Mouse (Mus musculus): ENCODE data around the gene Aff4. TPM values are rescaled to one million over a fixed set of nuclear protein-coding genes. Genes with fewer than 3 reads are reported as not detected.
A peak's percentile ranks its signal among the peaks of the same experiment; 100 is the strongest.

The Aff4 gene
- polyA plus RNA-seq, 1 experiment: 16.4 TPM

- DNase-seq: no peak
- no peaks in the 10 kb centered on the region for H3K36me3 ChIP-seq (ENCODE audit: control insufficient read depth, insufficient read depth, low read length)
- TF ChIP-seq POLR2A (IDR thresholded peaks at IDR 0.05; ENCODE audit: control insufficient read depth, extremely low read depth, insufficient read depth, low read length, poor library complexity) (no peak), CTCF (IDR thresholded peaks at IDR 0.05; ENCODE audit: borderline replicate concordance, control insufficient read depth, extremely low read depth, insufficient read depth, low read length, poor library complexity) (no peak)
- no peak overlapping the region for H3K4me3 ChIP-seq (ENCODE audit: control insufficient read depth, insufficient read depth, low read length)
- H3K27me3 ChIP-seq (ENCODE audit: control insufficient read depth, insufficient read depth, low read length): peaks cover 20% of the 10 kb centered on the region
- H3K4me1 ChIP-seq (replicated peaks; ENCODE audit: control insufficient read depth, insufficient read depth, low read length): 0 out of 2 replicates have a peak, but pooled peaks cover 3% of the 10 kb centered on the region
- 77% methylated on average over 5 of the region's 5 CpGs for WGBS
- no peak overlapping the region for H3K27ac ChIP-seq (ENCODE audit: control insufficient read depth, insufficient read depth, low read length)
Observed at GRCm38 (mm10) chr11:53461727-53462126, 111.1 kb downstream of the Aff4 start.

- Histone ChIP-seq H3K27ac (ENCODE audit: control insufficient read depth, insufficient read depth, low read length) (no peak overlapping the region), H3K36me3 (ENCODE audit: control insufficient read depth, insufficient read depth, low read length) (no peaks in the 10 kb centered on the region), H3K27me3 (ENCODE audit: control insufficient read depth, insufficient read depth, low read length) (peaks cover 9% of the 10 kb centered on the region; the same call in 1 of the 2 replicates), H3K4me1 (replicated peaks; ENCODE audit: control insufficient read depth, insufficient read depth, low read length) (no peaks in the 10 kb centered on the region), H3K4me3 (ENCODE audit: control insufficient read depth, insufficient read depth, low read length) (no peak overlapping the region)
- no peak for DNase-seq
- TF ChIP-seq CTCF (IDR thresholded peaks at IDR 0.05; ENCODE audit: borderline replicate concordance, control insufficient read depth, extremely low read depth, insufficient read depth, low read length, poor library complexity) (no peak), POLR2A (IDR thresholded peaks at IDR 0.05; ENCODE audit: control insufficient read depth, extremely low read depth, insufficient read depth, low read length, poor library complexity) (no peak)
- 14% methylated on average over 55 of the region's 55 CpGs for WGBS
Observed at GRCm38 (mm10) chr11:53463551-53464424, 113.2 kb downstream of the Aff4 start.

GRCm38 (mm10) chr11:53466231-53466971, 115.8 kb downstream of the Aff4 start:
- TF ChIP-seq CTCF (IDR thresholded peaks at IDR 0.05; ENCODE audit: borderline replicate concordance, control insufficient read depth, extremely low read depth, insufficient read depth, low read length, poor library complexity): 0 out of 2 replicates have a peak, but pooled peaks have one; percentile 61
- TF ChIP-seq POLR2A (IDR thresholded peaks at IDR 0.05; ENCODE audit: control insufficient read depth, extremely low read depth, insufficient read depth, low read length, poor library complexity): no peak; the same call in 1 of the 2 replicates
- DNase-seq: peak; percentile 54
- WGBS: 29% methylated on average over 40 of the region's 40 CpGs
- Histone ChIP-seq H3K27me3 (ENCODE audit: control insufficient read depth, insufficient read depth, low read length) (peaks cover 9% of the 10 kb centered on the region; the same call in 1 of the 2 replicates), H3K4me1 (replicated peaks; ENCODE audit: control insufficient read depth, insufficient read depth, low read length) (no peaks in the 10 kb centered on the region), H3K4me3 (ENCODE audit: control insufficient read depth, insufficient read depth, low read length) (no peak overlapping the region), H3K36me3 (ENCODE audit: control insufficient read depth, insufficient read depth, low read length) (no peaks in the 10 kb centered on the region), H3K27ac (ENCODE audit: control insufficient read depth, insufficient read depth, low read length) (no peak overlapping the region)

- H3K27ac ChIP-seq (ENCODE audit: control insufficient read depth, insufficient read depth, low read length): no peak overlapping the region
- no peak for DNase-seq
- no peak overlapping the region for H3K4me3 ChIP-seq (ENCODE audit: control insufficient read depth, insufficient read depth, low read length)
- no peak for TF ChIP-seq POLR2A (IDR thresholded peaks at IDR 0.05; ENCODE audit: control insufficient read depth, extremely low read depth, insufficient read depth, low read length, poor library complexity)
- no peaks in the 10 kb centered on the region; the same call in 1 of the 2 replicates for H3K27me3 ChIP-seq (ENCODE audit: control insufficient read depth, insufficient read depth, low read length)
- H3K36me3 ChIP-seq (ENCODE audit: control insufficient read depth, insufficient read depth, low read length): no peaks in the 10 kb centered on the region
- WGBS: 46% methylated on average over 16 of the region's 16 CpGs
- H3K4me1 ChIP-seq (replicated peaks; ENCODE audit: control insufficient read depth, insufficient read depth, low read length): no peaks in the 10 kb centered on the region
Observed at GRCm38 (mm10) chr11:53469294-53469967, 118.8 kb downstream of the Aff4 start.

- peak; percentile 86 for DNase-seq
- WGBS: 9% methylated on average over 29 of the region's 29 CpGs
Observed at GRCm38 (mm10) chr11:53469968-53470695, 119.5 kb downstream of the Aff4 start, which contains the start of gene Gm9837. Gm9837 (minus strand) TSS chr11:53470479.

More at GRCm38 (mm10) chr11:53469968-53470695, 119.5 kb downstream of the Aff4 start, which contains the start of gene Gm9837:
- Histone ChIP-seq H3K4me3 (ENCODE audit: control insufficient read depth, insufficient read depth, low read length) (no peak within 1 kb of the TSS), H3K36me3 (ENCODE audit: control insufficient read depth, insufficient read depth, low read length) (no peaks in the 10 kb centered on the region), H3K27me3 (ENCODE audit: control insufficient read depth, insufficient read depth, low read length) (no peaks in the 10 kb centered on the region; the same call in 1 of the 2 replicates), H3K27ac (ENCODE audit: control insufficient read depth, insufficient read depth, low read length) (no peak within 1 kb of the TSS), H3K4me1 (replicated peaks; ENCODE audit: control insufficient read depth, insufficient read depth, low read length) (no peaks in the 10 kb centered on the region)
- TF ChIP-seq POLR2A (IDR thresholded peaks at IDR 0.05; ENCODE audit: control insufficient read depth, extremely low read depth, insufficient read depth, low read length, poor library complexity): no peak
- peak; percentile 92 for TF ChIP-seq CTCF (IDR thresholded peaks at IDR 0.05; ENCODE audit: borderline replicate concordance, control insufficient read depth, extremely low read depth, insufficient read depth, low read length, poor library complexity)

Other genes with a start within 250 kb of the Aff4 start
- gene Hspa4, start 50.4 kb upstream of the Aff4 start, polyA plus RNA-seq (2012; rRNA removed): 29.3 and 41.9 TPM in 2 replicates
- gene Zcchc10, start 26.2 kb upstream of the Aff4 start, polyA plus RNA-seq (2012; rRNA removed): 8.4 and 8.7 TPM in 2 replicates
- not detected in 2 replicates for gene Leap2, start 72.3 kb downstream of the Aff4 start, polyA plus RNA-seq (2012; rRNA removed)
- 407 and 566 TPM in 2 replicates for gene Uqcrq, start 80.0 kb downstream of the Aff4 start, polyA plus RNA-seq (2012; rRNA removed)
- gene Gdf9, start 80.2 kb downstream of the Aff4 start, polyA plus RNA-seq (2012; rRNA removed): 0.91 and 1.5 TPM in 2 replicates
- gene Gm10447, start 106.3 kb downstream of the Aff4 start, polyA plus RNA-seq (2012; rRNA removed): 0.08 TPM in 1 of 2 replicates, not detected in the other
- 0.70 and 0.75 TPM in 2 replicates for gene Shroom1, start 106.4 kb downstream of the Aff4 start, polyA plus RNA-seq (2012; rRNA removed)
- not detected in 2 replicates for gene Gm9837, start 119.6 kb downstream of the Aff4 start, polyA plus RNA-seq (2012; rRNA removed)
- not detected in 2 replicates for gene Gm9945, start 129.3 kb downstream of the Aff4 start, polyA plus RNA-seq (2012; rRNA removed)
- 0.18 and 0.23 TPM in 2 replicates for gene Sowaha, start 129.4 kb downstream of the Aff4 start, polyA plus RNA-seq (2012; rRNA removed)
- gene Sept8, start 168.4 kb downstream of the Aff4 start, polyA plus RNA-seq (2012; rRNA removed): 11.5 TPM in 2 replicates
- gene Kif3a, start 216.5 kb downstream of the Aff4 start, polyA plus RNA-seq (2012; rRNA removed): 3.8 and 4.2 TPM in 2 replicates

Measured in thymus, adult 2 months (tissue).